Mouse (Mus musculus): Measurements from ENCODE around the gene Rmi2. TPM values are rescaled to one million over a fixed set of nuclear protein-coding genes. Genes with fewer than 3 reads are reported as not detected.
"Not testable (repeated sequence)": the region's sequence is repeated elsewhere in the genome, so short reads cannot be mapped to it uniquely, and the experiment has no call there.

The Rmi2 gene
- polyA plus RNA-seq, 1 experiment from 2014 or later = 5.0 TPM

DNA sequence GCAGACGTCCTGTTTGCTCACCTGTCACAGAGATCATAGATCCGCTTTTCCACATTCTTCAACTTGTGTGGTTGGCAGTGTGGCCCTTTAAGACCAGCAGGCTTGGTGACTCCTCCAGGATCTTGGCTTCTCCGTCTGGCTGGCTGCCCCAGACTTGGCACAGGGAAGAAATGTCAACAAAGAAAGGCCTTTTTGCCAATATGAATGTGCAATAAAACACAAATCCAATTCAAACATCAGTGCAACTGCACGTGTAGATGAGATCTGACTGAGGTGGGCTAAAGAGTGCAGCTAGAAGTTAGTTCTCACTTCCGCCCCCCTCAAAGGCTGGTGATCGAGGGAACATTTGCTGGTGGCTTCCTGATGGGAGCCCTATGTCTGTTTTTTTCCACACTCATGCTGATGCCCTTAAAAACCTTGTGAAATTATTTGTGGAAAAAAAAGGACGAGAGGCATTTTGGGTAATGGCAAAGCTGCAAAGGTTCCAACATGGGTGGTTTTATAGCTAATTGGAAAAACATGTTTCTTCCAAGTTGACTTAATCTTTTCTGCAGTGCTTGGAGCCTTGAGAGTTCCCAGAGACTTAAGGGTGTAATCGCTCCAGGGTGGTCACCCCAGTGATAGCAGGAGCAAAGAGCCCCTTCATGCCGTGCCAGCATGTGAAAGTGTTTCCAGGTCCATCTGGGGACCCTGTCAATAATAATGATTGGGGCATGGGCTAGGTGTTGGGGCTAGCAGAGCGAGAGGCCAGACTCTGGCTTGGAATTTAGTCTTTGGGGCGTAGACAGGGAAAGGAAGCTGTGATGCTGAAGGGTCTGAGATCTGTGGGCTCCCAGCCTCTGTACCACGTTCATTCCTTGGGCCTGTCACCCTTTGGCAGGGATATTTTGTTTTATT, 15.4 kb downstream of the Rmi2 start:
- Histone ChIP-seq H3K36me3 (ENCODE audit: control insufficient read depth, insufficient read depth, low read length) (no peaks in the 10 kb centered on the region), H3K27me3 (ENCODE audit: control insufficient read depth, insufficient read depth, low read length) (no peaks in the 10 kb centered on the region), H3K27ac (ENCODE audit: low read depth, low read length) (no peak overlapping the region), H3K4me3 (ENCODE audit: low read depth, low read length) (no peak overlapping the region), H3K4me2 (ENCODE audit: low read depth, low read length, severe bottlenecking) (no peak overlapping the region), H3K9me3 (ENCODE audit: control insufficient read depth, low read length) (no peaks in the 10 kb centered on the region), H3K9ac (ENCODE audit: low read length) (no peak overlapping the region), H3K4me1 (replicated peaks; ENCODE audit: control insufficient read depth, insufficient read depth, low read length) (no peaks in the 10 kb centered on the region)
- WGBS = 82% methylated on average over 12 of the region's 12 CpGs
- no peak for ATAC-seq (replicated peaks; ENCODE audit: low FRiP score)
- no peak for DNase-seq (ENCODE audit: low spot score)

DNA sequence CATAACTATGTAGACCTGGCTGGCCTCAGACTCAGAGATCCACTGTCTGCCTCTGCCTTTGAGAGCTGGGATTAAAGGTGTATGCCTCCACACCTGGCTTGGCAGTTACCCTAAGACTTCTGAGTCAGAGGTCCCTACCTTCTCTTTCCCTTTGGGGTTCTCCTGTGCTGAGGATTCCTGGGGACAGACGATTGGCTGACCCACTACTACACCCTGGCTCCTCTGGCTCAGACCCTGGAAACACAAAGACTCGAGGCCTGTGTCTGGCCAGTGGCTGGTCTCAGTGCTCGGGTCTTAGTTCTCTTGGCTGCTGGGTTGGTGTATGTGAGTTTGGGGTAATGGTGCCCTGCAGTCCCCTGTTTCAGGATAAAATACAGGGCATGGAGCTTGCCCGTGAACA, 16.0 kb downstream of the Rmi2 start:
- H3K27me3 ChIP-seq (ENCODE audit: control insufficient read depth, insufficient read depth, low read length) = no peaks in the 10 kb centered on the region
- H3K36me3 ChIP-seq (ENCODE audit: control insufficient read depth, insufficient read depth, low read length) = no peaks in the 10 kb centered on the region
- H3K9ac ChIP-seq (ENCODE audit: low read length) = no peak overlapping the region
- ATAC-seq (replicated peaks; ENCODE audit: low FRiP score) (no peak), DNase-seq (ENCODE audit: low spot score) (no peak)
- no peaks in the 10 kb centered on the region for H3K9me3 ChIP-seq (ENCODE audit: control insufficient read depth, low read length)
- H3K4me2 ChIP-seq (ENCODE audit: low read depth, low read length, severe bottlenecking) = no peak overlapping the region
- H3K4me1 ChIP-seq (replicated peaks; ENCODE audit: control insufficient read depth, insufficient read depth, low read length) = no peaks in the 10 kb centered on the region
- H3K27ac ChIP-seq (ENCODE audit: low read depth, low read length) = no peak overlapping the region
- H3K4me3 ChIP-seq (ENCODE audit: low read depth, low read length) = no peak overlapping the region
- WGBS = 51% methylated on average over 4 of the region's 4 CpGs

DNA sequence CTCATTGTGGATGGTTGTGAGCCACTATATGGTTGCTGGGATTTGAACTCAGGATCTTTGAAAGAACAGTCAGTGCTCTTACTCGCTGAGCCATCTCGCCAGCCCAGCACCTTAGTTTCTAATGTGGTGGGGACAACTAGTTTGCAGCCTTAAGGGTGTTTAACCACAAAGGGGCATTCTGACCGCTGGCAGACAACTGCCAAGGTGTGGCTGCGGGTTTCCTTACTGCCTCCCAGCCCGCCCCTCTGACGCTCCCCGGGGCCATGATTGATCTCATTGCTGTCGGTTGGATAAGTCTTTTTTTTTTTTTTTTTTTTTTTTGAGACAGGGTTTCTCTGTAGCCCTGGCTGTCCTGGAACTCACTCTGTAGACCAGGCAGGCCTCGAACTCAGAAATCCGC, 17.4 kb downstream of the Rmi2 start:
- not testable (repeated sequence) for H3K27ac ChIP-seq (ENCODE audit: low read depth, low read length); H3K9me3 ChIP-seq (ENCODE audit: control insufficient read depth, low read length); H3K27me3 ChIP-seq (ENCODE audit: control insufficient read depth, insufficient read depth, low read length); H3K4me2 ChIP-seq (ENCODE audit: low read depth, low read length, severe bottlenecking); DNase-seq (ENCODE audit: low spot score); ATAC-seq (replicated peaks; ENCODE audit: low FRiP score); H3K9ac ChIP-seq (ENCODE audit: low read length); H3K4me1 ChIP-seq (replicated peaks; ENCODE audit: control insufficient read depth, insufficient read depth, low read length); H3K36me3 ChIP-seq (ENCODE audit: control insufficient read depth, insufficient read depth, low read length); H3K4me3 ChIP-seq (ENCODE audit: low read depth, low read length)
- 90% methylated on average over 10 of the region's 10 CpGs for WGBS

GRCm38 (mm10) chr16:10859726-10860245, 24.9 kb downstream of the Rmi2 start:
- no peaks in the 10 kb centered on the region for H3K4me1 ChIP-seq (replicated peaks; ENCODE audit: control insufficient read depth, insufficient read depth, low read length)
- H3K9ac ChIP-seq (ENCODE audit: low read length) = no peak overlapping the region
- no peak overlapping the region for H3K4me3 ChIP-seq (ENCODE audit: low read depth, low read length)
- H3K27me3 ChIP-seq (ENCODE audit: control insufficient read depth, insufficient read depth, low read length) = no peaks in the 10 kb centered on the region
- H3K4me2 ChIP-seq (ENCODE audit: low read depth, low read length, severe bottlenecking) = no peak overlapping the region
- ATAC-seq (replicated peaks; ENCODE audit: low FRiP score) = no peak
- no peak for DNase-seq (ENCODE audit: low spot score)
- no peaks in the 10 kb centered on the region for H3K9me3 ChIP-seq (ENCODE audit: control insufficient read depth, low read length)
- no peak overlapping the region for H3K27ac ChIP-seq (ENCODE audit: low read depth, low read length)
- WGBS = 93% methylated on average over 7 of the region's 7 CpGs
- no peaks in the 10 kb centered on the region for H3K36me3 ChIP-seq (ENCODE audit: control insufficient read depth, insufficient read depth, low read length)

GRCm38 (mm10) chr16:10861408-10861807, 26.5 kb downstream of the Rmi2 start:
- H3K9ac ChIP-seq (ENCODE audit: low read length) = no peak overlapping the region
- H3K4me3 ChIP-seq (ENCODE audit: low read depth, low read length) = no peak overlapping the region
- no peak for DNase-seq (ENCODE audit: low spot score)
- no peak overlapping the region for H3K27ac ChIP-seq (ENCODE audit: low read depth, low read length)
- no peaks in the 10 kb centered on the region for H3K4me1 ChIP-seq (replicated peaks; ENCODE audit: control insufficient read depth, insufficient read depth, low read length)
- no peaks in the 10 kb centered on the region for H3K27me3 ChIP-seq (ENCODE audit: control insufficient read depth, insufficient read depth, low read length)
- WGBS = 82% methylated on average over 3 of the region's 3 CpGs
- no peak for ATAC-seq (replicated peaks; ENCODE audit: low FRiP score)
- H3K4me2 ChIP-seq (ENCODE audit: low read depth, low read length, severe bottlenecking) = no peak overlapping the region
- H3K36me3 ChIP-seq (ENCODE audit: control insufficient read depth, insufficient read depth, low read length) = no peaks in the 10 kb centered on the region
- no peaks in the 10 kb centered on the region for H3K9me3 ChIP-seq (ENCODE audit: control insufficient read depth, low read length)

DNA sequence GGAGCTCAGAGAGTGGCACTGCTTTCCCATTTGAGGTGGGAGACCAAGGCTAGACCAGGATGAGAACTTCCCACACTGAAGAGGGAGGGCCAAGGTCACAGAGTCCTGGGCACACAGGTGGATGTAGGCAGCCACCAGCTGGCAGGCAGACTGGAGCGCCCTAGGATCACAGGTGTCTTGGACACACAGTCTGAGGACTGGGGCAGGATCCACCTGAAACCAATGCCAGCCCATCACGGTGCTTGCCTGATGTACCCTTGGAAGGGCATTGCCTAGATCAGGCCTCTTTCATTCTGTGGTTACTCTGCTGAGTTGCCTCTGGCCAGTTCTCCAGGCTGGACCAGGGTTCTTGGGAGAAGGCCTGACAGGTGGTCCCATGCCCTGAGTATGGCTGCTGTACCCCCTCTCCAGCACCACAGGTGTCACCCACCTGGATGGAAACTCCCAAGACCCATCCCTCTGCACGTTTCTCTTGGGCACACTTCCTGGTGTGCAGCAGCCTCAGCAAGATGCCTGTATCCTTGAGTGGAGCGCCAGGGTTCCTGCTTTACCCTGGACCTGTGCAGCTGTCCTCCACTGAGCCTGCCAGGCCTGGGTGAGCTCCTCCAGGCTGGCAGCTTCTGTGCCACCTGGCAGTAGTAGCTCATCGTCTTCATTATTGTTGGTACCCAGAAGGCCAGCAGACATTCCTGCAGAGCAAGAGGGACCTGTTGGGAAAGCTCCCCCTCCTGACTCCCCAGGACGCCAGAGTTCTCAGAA, 30.2 kb downstream of the Rmi2 start:
- Histone ChIP-seq H3K9ac (ENCODE audit: low read length) (no peak overlapping the region), H3K27me3 (ENCODE audit: control insufficient read depth, insufficient read depth, low read length) (no peaks in the 10 kb centered on the region), H3K4me2 (ENCODE audit: low read depth, low read length, severe bottlenecking) (no peak overlapping the region), H3K27ac (ENCODE audit: low read depth, low read length) (no peak overlapping the region), H3K4me3 (ENCODE audit: low read depth, low read length) (no peak overlapping the region), H3K36me3 (ENCODE audit: control insufficient read depth, insufficient read depth, low read length) (no peaks in the 10 kb centered on the region), H3K9me3 (ENCODE audit: control insufficient read depth, low read length) (no peaks in the 10 kb centered on the region), H3K4me1 (replicated peaks; ENCODE audit: control insufficient read depth, insufficient read depth, low read length) (no peaks in the 10 kb centered on the region)
- ATAC-seq (replicated peaks; ENCODE audit: low FRiP score) (no peak), DNase-seq (ENCODE audit: low spot score) (no peak)
- 85% methylated on average over 6 of the region's 6 CpGs for WGBS

- Histone ChIP-seq H3K4me1 (replicated peaks; ENCODE audit: control insufficient read depth, insufficient read depth, low read length) (no peaks in the 10 kb centered on the region), H3K4me3 (ENCODE audit: low read depth, low read length) (no peak overlapping the region), H3K9ac (ENCODE audit: low read length) (no peak overlapping the region), H3K4me2 (ENCODE audit: low read depth, low read length, severe bottlenecking) (no peak overlapping the region), H3K36me3 (ENCODE audit: control insufficient read depth, insufficient read depth, low read length) (no peaks in the 10 kb centered on the region), H3K9me3 (ENCODE audit: control insufficient read depth, low read length) (no peaks in the 10 kb centered on the region), H3K27ac (ENCODE audit: low read depth, low read length) (no peak overlapping the region), H3K27me3 (ENCODE audit: control insufficient read depth, insufficient read depth, low read length) (no peaks in the 10 kb centered on the region)
- no peak for DNase-seq (ENCODE audit: low spot score)
- ATAC-seq (replicated peaks; ENCODE audit: low FRiP score) = no peak
Measured at GRCm38 (mm10) chr16:10865592-10865987, 30.7 kb downstream of the Rmi2 start.

DNA sequence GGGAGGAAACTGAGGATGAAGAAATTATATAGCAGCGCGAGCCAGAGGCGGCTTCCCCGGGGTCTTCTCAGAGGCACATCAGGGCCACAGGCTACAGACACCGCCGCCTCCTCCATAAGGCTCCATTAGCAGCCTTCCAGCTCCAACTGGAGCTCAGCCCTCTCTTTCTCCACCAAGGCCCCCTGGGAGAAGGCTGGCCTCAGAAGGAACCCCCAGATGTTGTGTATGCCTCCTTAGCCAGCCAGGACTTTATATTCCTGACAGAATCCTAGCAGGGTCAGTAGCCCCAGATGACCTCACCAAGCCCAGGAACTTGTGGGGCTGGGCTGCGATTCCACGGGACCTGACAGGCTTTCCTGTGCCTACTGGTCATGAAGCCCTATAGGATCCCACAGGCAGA, 32.0 kb downstream of the Rmi2 start:
- H3K4me3 ChIP-seq (ENCODE audit: low read depth, low read length) = no peak overlapping the region
- no peaks in the 10 kb centered on the region for H3K4me1 ChIP-seq (replicated peaks; ENCODE audit: control insufficient read depth, insufficient read depth, low read length)
- no peak overlapping the region for H3K4me2 ChIP-seq (ENCODE audit: low read depth, low read length, severe bottlenecking)
- H3K27me3 ChIP-seq (ENCODE audit: control insufficient read depth, insufficient read depth, low read length) = no peaks in the 10 kb centered on the region
- no peak overlapping the region for H3K9ac ChIP-seq (ENCODE audit: low read length)
- no peak overlapping the region for H3K27ac ChIP-seq (ENCODE audit: low read depth, low read length)
- H3K9me3 ChIP-seq (ENCODE audit: control insufficient read depth, low read length) = no peaks in the 10 kb centered on the region
- no peak for DNase-seq (ENCODE audit: low spot score)
- H3K36me3 ChIP-seq (ENCODE audit: control insufficient read depth, insufficient read depth, low read length) = no peaks in the 10 kb centered on the region
- no peak for ATAC-seq (replicated peaks; ENCODE audit: low FRiP score)
- WGBS = 90% methylated on average over 8 of the region's 8 CpGs
